Mouse (Mus musculus) lung, postnatal 0 days (tissue): ENCODE results near the gene Rap1gap2. TPM values are rescaled to one million over a fixed set of nuclear protein-coding genes. Genes with fewer than 3 reads are reported as not detected.
A peak's percentile ranks its signal among the peaks of the same experiment; 100 is the strongest.

Source experiments
- ATAC-seq: fragments of 200-750 bp; cut with Nextera tagmentation; 2 replicates; pipeline ENCODE4 v1.8.0; 2017; ENCODE audit warnings: moderate library complexity
- DNase-seq: peaks from one replicate; pipeline ENCODE4 v3.0.0-alpha.2; 2016; ENCODE audit warnings: low spot score
- H3K27ac ChIP-seq: fragments of 300-500 bp; sonication (generic); 2 replicates; pipeline ENCODE4 v1.5.1; 2014; ENCODE audit warnings: antibody characterized with exemption, mild to moderate bottlenecking, low read length, mixed read lengths
- H3K27me3 ChIP-seq: fragments of 300-500 bp; sonication (generic); replicated peaks from 2 replicates; pipeline ENCODE4 v1.6.1; 2014; ENCODE audit warnings: low read length, mixed read lengths; ENCODE audit not compliant: insufficient read depth
- H3K36me3 ChIP-seq: fragments of 300-500 bp; sonication (generic); 2 replicates; pipeline ENCODE4 v1.6.1; 2014; ENCODE audit warnings: low read length, mixed read lengths; ENCODE audit not compliant: insufficient read depth
- H3K4me1 ChIP-seq: fragments of 300-500 bp; sonication (generic); 2 replicates; pipeline ENCODE4 v1.6.1; 2014; ENCODE audit warnings: antibody characterized with exemption, low read depth, low read length, mixed read lengths; ENCODE audit not compliant: insufficient read depth
- H3K4me2 ChIP-seq: fragments of 300-500 bp; sonication (generic); replicated peaks from 2 replicates; pipeline ENCODE4 v1.6.1; 2014; ENCODE audit warnings: low read depth, mild to moderate bottlenecking, low read length, moderate library complexity, mixed read lengths
- H3K4me3 ChIP-seq: fragments of 300-500 bp; sonication (generic); 2 replicates; pipeline ENCODE4 v1.5.1; 2014; ENCODE audit warnings: low read depth, low read length
- H3K9ac ChIP-seq: fragments of 300-500 bp; sonication (generic); replicated peaks from 2 replicates; pipeline ENCODE4 v1.6.1; 2014; ENCODE audit warnings: low read depth, mild to moderate bottlenecking
- H3K9me3 ChIP-seq: fragments of 300-500 bp; sonication (generic); 2 replicates; pipeline ENCODE4 v1.6.1; 2016; ENCODE audit warnings: low read length, mixed read lengths
- CTCF ChIP-seq: IDR thresholded peaks from 2 replicates; pipeline ENCODE4 v1.5.1; 2016; ENCODE audit warnings: antibody characterized with exemption, mild to moderate bottlenecking
- EP300 ChIP-seq: IDR thresholded peaks from 2 replicates; pipeline ENCODE4 v1.6.1; 2016; ENCODE audit warnings: antibody characterized with exemption, mild to moderate bottlenecking, control low read depth
- WGBS: fragments of 180-500 bp; shearing (Covaris S2); extraction: QIAGEN DNeasy Blood & Tissue Kit; methylation state at CpG from one replicate; pipeline ENCODE4 v1.1.7; 2014; 5-methylcytosine and 5-hydroxymethylcytosine counted together
- polyA plus RNA-seq: library from polyadenylated mRNA; unstranded; fragments of >200 nt; fragmentation: Nextera tagmentation; extraction: Ambion mirVana; gene quantifications from 2 replicates; pipeline ENCODE4 v1.2.1, GENCODE M21; 2015

Gene Rap1gap2
- polyA plus RNA-seq, 1 experiment from 2014 or later = 1.1 TPM

DNA sequence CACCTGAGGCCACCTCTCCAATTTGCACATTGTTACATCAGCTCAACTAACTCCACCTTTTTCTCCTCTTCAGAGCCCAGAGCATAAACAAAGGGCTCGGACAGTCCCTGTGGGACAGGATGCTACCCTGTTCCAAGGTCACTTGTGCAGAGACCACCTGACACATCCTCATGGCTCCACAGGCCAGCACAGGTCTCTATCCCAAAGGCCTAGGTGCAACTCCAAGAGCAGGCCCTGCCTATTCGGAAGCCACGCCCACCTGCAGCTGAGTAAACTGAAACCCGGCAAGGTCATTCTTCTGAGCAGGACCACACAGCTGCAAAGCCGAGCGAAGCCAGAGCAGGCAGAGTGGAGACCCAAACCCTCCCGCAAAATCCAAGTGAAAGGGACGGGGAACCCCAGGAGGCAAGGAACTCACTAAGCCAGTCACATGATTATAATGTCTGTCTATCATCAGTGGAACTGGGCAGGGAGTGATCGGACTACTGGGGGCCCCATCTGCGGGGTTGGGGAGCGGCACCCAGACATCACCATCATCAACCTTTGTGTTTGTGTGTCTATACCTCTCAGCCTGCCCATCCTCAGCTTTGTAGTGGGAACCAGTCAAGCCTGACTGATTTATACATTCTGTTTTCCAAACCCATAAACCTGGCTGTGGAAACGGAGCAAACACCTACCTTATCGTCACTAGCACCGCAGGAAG is 74.4 kb downstream of the Rap1gap2 start:
- Histone ChIP-seq H3K4me2 (peak overlapping the region; percentile 28; the same call in 1 of the 2 replicates), H3K27ac (no peak overlapping the region), H3K9me3 (no peaks in the 10 kb centered on the region), H3K9ac (no peak overlapping the region), H3K36me3 (no peaks in the 10 kb centered on the region), H3K4me3 (no peak overlapping the region), H3K4me1 (no peaks in the 10 kb centered on the region), H3K27me3 (no peaks in the 10 kb centered on the region)
- ATAC-seq (no peak), DNase-seq (no peak)
- TF ChIP-seq CTCF = no peak
- TF ChIP-seq EP300 = no peak
- 18% methylated on average over 14 of the region's 14 CpGs for WGBS

DNA sequence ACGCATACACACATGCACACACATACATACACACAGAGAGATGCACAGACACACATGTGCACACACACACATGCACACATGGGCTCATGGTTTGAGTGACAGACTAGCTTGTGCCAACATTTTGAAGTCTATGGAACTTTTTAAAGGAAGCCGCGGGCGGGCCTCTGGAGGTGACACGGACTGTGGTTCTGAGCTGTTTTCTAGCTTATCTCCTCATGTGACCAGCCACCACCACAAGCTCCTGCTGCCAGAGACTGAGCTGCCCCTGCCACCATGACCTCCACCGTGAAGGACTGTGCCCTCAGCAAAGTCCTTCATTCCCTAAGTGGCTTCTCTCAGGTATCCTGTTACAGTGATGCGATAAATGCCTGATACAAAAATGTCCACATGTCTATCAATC is 76.3 kb downstream of the Rap1gap2 start:
- 72% methylated on average over 7 of the region's 7 CpGs for WGBS

DNA sequence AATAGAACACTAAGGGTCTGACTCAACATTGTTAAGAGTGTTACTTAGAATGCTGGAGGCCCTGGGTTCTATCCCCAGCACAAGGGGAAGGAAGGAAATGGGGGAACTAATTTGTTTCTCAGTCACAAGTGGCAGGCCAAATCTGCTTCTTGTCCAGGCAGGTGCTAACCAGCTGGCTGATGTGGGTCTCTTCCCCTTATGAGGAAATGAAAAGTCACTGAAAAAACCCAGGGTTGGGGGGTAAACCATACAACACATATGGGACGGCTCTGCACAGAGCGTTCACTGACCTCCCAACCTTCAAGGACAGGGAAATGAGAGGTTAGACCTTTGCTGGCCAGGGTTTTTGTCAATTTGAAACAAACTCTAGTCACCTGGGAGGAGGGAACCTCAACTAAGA is 77.7 kb downstream of the Rap1gap2 start:
- DNase-seq (no peak), ATAC-seq (no peak)
- Histone ChIP-seq H3K4me2 (no peak overlapping the region), H3K9me3 (no peaks in the 10 kb centered on the region), H3K27ac (no peak overlapping the region), H3K4me1 (no peaks in the 10 kb centered on the region), H3K36me3 (no peaks in the 10 kb centered on the region), H3K9ac (no peak overlapping the region), H3K27me3 (no peaks in the 10 kb centered on the region), H3K4me3 (no peak overlapping the region)
- TF ChIP-seq CTCF = no peak
- no peak for TF ChIP-seq EP300
- WGBS = 66% methylated on average over 2 of the region's 2 CpGs

More for the DNA sequence above, 76.3 kb downstream of the Rap1gap2 start:
- Histone ChIP-seq H3K4me1 (no peaks in the 10 kb centered on the region), H3K27me3 (no peaks in the 10 kb centered on the region), H3K4me3 (no peak overlapping the region), H3K4me2 (no peak overlapping the region), H3K9me3 (no peaks in the 10 kb centered on the region), H3K27ac (no peak overlapping the region), H3K9ac (no peak overlapping the region), H3K36me3 (no peaks in the 10 kb centered on the region)
- ATAC-seq (no peak), DNase-seq (no peak)
- TF ChIP-seq EP300 = no peak
- TF ChIP-seq CTCF = no peak

DNA sequence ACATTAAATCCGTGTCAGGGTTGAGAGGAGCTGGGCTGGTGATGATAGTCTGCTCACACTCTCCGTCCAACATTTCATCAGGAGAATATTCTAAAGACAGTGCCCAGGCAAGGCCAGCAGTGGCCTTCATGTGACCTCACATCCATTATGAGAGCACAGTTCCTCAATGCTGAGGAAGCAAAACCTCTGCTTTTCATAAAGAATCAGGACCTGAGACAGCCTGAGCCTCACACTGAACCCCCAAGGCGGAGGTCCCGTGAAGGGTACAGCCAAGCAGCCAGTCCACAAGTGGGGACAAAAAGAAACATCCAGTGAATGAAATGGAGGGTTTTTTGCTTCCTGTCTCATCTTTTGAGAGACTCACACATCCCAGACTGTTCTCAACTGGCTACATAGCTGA is 78.3 kb downstream of the Rap1gap2 start:
- TF ChIP-seq EP300 (no peak), CTCF (no peak)
- Histone ChIP-seq H3K4me2 (no peak overlapping the region), H3K4me1 (no peaks in the 10 kb centered on the region), H3K27me3 (no peaks in the 10 kb centered on the region), H3K4me3 (no peak overlapping the region), H3K9me3 (no peaks in the 10 kb centered on the region), H3K36me3 (no peaks in the 10 kb centered on the region), H3K9ac (no peak overlapping the region), H3K27ac (no peak overlapping the region)
- no peak for ATAC-seq
- 52% methylated on average over 4 of the region's 4 CpGs for WGBS
- DNase-seq = no peak

DNA sequence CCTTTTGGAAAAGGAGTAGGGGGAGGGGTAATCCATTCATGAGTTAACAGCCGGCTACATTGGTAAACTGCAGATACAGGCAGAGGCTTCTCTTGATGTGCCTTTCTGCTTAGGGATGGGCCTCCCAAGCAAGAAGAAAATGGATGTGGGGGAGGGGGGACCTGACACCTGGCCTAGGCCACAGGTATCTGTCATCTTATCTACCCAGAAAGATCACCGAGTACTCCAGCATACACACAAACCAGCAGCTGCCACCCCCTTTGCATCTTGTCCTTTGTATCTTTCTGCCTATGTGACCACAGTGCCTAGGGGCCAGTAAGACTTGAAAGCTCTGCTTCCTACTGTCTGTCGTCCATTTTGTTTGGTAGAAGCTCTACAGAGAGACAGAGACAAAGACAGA is 79.0 kb downstream of the Rap1gap2 start:
- Histone ChIP-seq H3K36me3 (no peaks in the 10 kb centered on the region), H3K9me3 (no peaks in the 10 kb centered on the region), H3K4me3 (no peak overlapping the region), H3K27me3 (no peaks in the 10 kb centered on the region), H3K9ac (no peak overlapping the region), H3K27ac (no peak overlapping the region), H3K4me2 (no peak overlapping the region), H3K4me1 (peaks cover 3% of the 10 kb centered on the region; the same call in 1 of the 2 replicates)
- TF ChIP-seq EP300 (no peak), CTCF (no peak)
- no peak for DNase-seq
- 32% methylated on average over 3 of the region's 3 CpGs for WGBS
- no peak for ATAC-seq

DNA sequence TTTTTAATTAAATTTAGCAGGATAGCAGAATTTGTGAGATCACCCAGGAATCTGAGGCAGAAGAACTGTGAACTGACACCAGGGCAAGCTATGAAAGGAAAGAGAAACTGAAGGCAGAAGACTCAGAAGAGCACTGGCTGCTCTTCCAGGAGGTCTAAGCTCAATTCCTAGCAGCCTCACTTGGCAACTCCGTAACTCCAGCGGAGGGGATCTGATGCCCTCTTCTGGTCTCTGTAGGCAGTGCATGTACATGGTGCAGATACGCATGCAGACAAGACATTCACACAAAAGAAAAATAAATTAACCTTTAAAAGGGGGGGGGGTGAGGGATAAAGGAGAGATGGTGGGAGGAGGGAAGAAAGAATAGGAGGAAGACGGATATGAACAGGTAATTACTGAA is 80.9 kb downstream of the Rap1gap2 start:
- no peak for DNase-seq
- peaks cover 5% of the 10 kb centered on the region; the same call in 1 of the 2 replicates for H3K4me1 ChIP-seq

More for the DNA sequence above, 80.9 kb downstream of the Rap1gap2 start:
- no peak overlapping the region for H3K9ac ChIP-seq
- H3K27me3 ChIP-seq = no peaks in the 10 kb centered on the region; the same call in 1 of the 2 replicates
- no peak overlapping the region for H3K27ac ChIP-seq
- H3K4me3 ChIP-seq = no peak overlapping the region
- no peak for ATAC-seq
- TF ChIP-seq CTCF = peak; percentile 61
- no peak for TF ChIP-seq EP300
- H3K36me3 ChIP-seq = no peaks in the 10 kb centered on the region
- H3K4me2 ChIP-seq = no peak overlapping the region
- WGBS = 72% methylated on average over 4 of the region's 4 CpGs
- no peaks in the 10 kb centered on the region for H3K9me3 ChIP-seq
